Mouse (Mus musculus): ENCODE measurements around the gene Zdhhc14. TPM values are rescaled to one million over a fixed set of nuclear protein-coding genes. Genes with fewer than 3 reads are reported as not detected.

Zdhhc14 gene
- polyA plus RNA-seq, 1 experiment from 2014 or later: 1.5 TPM

- DNase-seq (ENCODE audit: low spot score): peak; percentile 89
- peak overlapping the region; percentile 90 for H3K27ac ChIP-seq (replicated peaks)
- WGBS: under 1% methylated on average over 29 of the region's 29 CpGs
- peak overlapping the region; percentile 83 for H3K4me3 ChIP-seq
- H3K36me3 ChIP-seq: no peaks in the 10 kb centered on the region
- peaks cover 28% of the 10 kb centered on the region for H3K4me1 ChIP-seq
- no peaks in the 10 kb centered on the region for H3K9me3 ChIP-seq (replicated peaks)
- peaks cover 42% of the 10 kb centered on the region for H3K27me3 ChIP-seq (ENCODE audit: low read depth, poor library complexity, severe bottlenecking)
Measured at GRCm38 (mm10) chr17:5491031-5491800, 1.1 kb upstream of the Zdhhc14 start.

DNA sequence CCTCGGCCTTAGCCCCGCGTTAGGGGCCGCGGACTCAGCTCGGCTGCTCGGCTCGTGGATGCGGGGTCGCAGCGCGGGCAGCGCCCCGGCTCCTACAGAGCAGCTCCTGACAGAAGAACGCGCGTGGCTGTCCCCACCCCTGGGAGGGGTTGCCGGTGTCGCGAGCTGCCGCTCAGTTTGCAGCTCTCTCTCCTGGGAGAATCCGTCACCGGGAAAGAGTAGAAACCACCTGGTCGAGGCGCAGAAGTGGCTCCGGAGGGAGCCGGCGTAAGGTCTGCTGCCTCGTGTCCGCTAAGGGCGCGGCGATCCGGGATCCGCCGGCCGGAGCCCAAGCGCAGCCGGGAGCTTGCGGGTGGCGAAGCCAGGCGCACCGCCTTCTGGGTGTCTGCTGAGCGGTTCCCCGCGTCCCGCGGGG is 396 bp downstream of the Zdhhc14 start:
- Histone ChIP-seq H3K27ac (replicated peaks) (peak overlapping the region; percentile 90), H3K36me3 (no peaks in the 10 kb centered on the region), H3K9me3 (replicated peaks) (no peaks in the 10 kb centered on the region), H3K4me3 (peak overlapping the region; percentile 83), H3K4me1 (peaks cover 28% of the 10 kb centered on the region), H3K27me3 (ENCODE audit: low read depth, poor library complexity, severe bottlenecking) (peaks cover 39% of the 10 kb centered on the region)
- DNase-seq (ENCODE audit: low spot score): no peak
- under 1% methylated on average over 48 of the region's 48 CpGs for WGBS

DNA sequence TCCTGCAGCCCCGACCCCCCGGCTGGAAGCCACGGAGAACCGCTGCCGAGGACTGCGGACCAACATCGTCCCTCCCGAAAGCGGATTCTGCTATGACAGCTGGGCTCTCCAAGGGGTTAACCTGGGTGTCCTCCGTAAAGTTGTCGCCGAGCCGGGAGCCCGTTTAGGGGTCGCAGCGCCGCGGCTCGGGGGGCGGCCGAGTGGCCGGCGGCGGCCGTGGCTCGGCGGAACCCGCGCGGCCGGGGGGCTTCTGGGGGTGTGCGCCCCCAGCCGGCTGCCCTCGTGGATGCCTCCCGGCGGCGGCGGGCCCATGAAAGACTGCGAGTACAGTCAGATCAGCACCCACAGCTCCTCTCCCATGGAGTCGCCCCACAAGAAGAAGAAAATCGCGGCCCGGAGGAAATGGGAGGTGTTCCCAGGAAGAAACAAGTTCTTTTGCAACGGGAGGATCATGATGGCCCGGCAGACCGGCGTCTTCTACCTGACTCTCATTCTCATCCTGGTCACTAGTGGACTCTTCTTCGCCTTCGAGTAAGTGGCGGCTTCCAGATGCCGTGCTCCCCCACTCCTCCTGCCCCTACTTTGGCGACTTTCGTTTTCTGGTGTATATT is 909 bp downstream of the Zdhhc14 start:
- Histone ChIP-seq H3K36me3 (no peaks in the 10 kb centered on the region), H3K4me1 (peaks cover 28% of the 10 kb centered on the region), H3K4me3 (peak overlapping the region; percentile 83), H3K27ac (replicated peaks) (peak overlapping the region; percentile 90), H3K9me3 (replicated peaks) (no peaks in the 10 kb centered on the region), H3K27me3 (ENCODE audit: low read depth, poor library complexity, severe bottlenecking) (peaks cover 36% of the 10 kb centered on the region)
- 4% methylated on average over 53 of the region's 53 CpGs for WGBS
- DNase-seq (ENCODE audit: low spot score): peak; percentile 60

DNA sequence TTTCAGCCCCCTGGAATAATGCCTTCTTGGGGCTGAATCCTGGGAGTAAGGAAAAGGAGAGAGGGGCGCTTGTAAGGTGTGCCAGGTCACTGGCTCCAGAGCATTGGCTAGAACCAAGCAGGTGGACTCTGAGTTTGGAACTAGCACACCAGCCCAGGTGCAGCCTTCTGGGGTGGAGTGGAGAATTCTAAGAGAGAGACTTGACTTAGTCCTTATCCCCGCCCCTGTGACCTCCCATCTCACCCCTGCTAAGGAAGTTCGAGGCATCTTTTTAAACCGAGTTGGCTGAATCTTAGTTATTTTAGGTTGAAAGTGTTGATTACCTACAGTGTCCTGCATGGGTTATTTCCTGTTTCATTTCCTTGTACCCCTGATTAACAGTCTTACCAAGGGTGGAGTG is 1.5 kb downstream of the Zdhhc14 start:
- DNase-seq (ENCODE audit: low spot score): no peak
- H3K4me1 ChIP-seq: peaks cover 28% of the 10 kb centered on the region
- H3K27me3 ChIP-seq (ENCODE audit: low read depth, poor library complexity, severe bottlenecking): peaks cover 32% of the 10 kb centered on the region
- 22% methylated on average over 4 of the region's 4 CpGs for WGBS
- no peaks in the 10 kb centered on the region for H3K9me3 ChIP-seq (replicated peaks)
- H3K4me3 ChIP-seq: peak overlapping the region; percentile 83
- H3K27ac ChIP-seq (replicated peaks): peak overlapping the region; percentile 90; the same call in 1 of the 2 replicates
- H3K36me3 ChIP-seq: no peaks in the 10 kb centered on the region

GRCm38 (mm10) chr17:5494832-5495231 is 2.5 kb downstream of the Zdhhc14 start:
- 85% methylated on average over 7 of the region's 7 CpGs for WGBS
- Histone ChIP-seq H3K27me3 (ENCODE audit: low read depth, poor library complexity, severe bottlenecking) (peaks cover 32% of the 10 kb centered on the region), H3K4me3 (0 out of 2 replicates have a peak overlapping the region, but pooled peaks have one; percentile 7)

DNA sequence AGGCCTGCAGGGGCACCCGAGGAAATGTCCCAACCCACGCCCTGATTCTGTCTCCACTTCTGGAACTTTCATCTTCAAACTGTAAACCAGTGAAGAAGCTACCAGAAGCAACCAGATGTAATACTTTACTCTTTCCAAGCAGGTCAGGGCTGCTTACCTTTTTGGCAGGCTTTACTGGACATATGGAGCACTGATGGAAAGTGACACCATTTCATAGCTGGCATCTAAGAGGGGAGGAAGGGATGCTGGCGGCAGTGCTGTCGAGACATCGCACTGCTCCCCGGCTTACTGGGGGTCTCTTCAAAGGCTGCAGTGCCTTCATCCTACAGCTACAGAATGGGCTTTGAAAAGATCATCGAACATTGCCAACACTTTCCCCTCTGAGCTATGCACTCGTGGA is 5.3 kb downstream of the Zdhhc14 start:
- Histone ChIP-seq H3K27ac (replicated peaks) (no peak overlapping the region), H3K27me3 (ENCODE audit: low read depth, poor library complexity, severe bottlenecking) (peaks cover 32% of the 10 kb centered on the region), H3K4me3 (no peak overlapping the region), H3K9me3 (replicated peaks) (no peaks in the 10 kb centered on the region), H3K36me3 (no peaks in the 10 kb centered on the region), H3K4me1 (peaks cover 16% of the 10 kb centered on the region)
- WGBS: 88% methylated on average over 8 of the region's 8 CpGs
- no peak for DNase-seq (ENCODE audit: low spot score)

More at GRCm38 (mm10) chr17:5494832-5495231, 2.5 kb downstream of the Zdhhc14 start:
- no peak for DNase-seq (ENCODE audit: low spot score)
- H3K9me3 ChIP-seq (replicated peaks): no peaks in the 10 kb centered on the region
- H3K36me3 ChIP-seq: no peaks in the 10 kb centered on the region
- peaks cover 28% of the 10 kb centered on the region for H3K4me1 ChIP-seq
- H3K27ac ChIP-seq (replicated peaks): no peak overlapping the region

- Histone ChIP-seq H3K27me3 (ENCODE audit: low read depth, poor library complexity, severe bottlenecking) (peaks cover 23% of the 10 kb centered on the region), H3K36me3 (no peaks in the 10 kb centered on the region), H3K4me1 (peaks cover 3% of the 10 kb centered on the region), H3K27ac (replicated peaks) (no peak overlapping the region), H3K9me3 (replicated peaks) (no peaks in the 10 kb centered on the region), H3K4me3 (no peak overlapping the region)
- DNase-seq (ENCODE audit: low spot score): no peak
- 83% methylated on average over 4 of the region's 4 CpGs for WGBS
Measured at GRCm38 (mm10) chr17:5498996-5499395, 6.6 kb downstream of the Zdhhc14 start.

- no peaks in the 10 kb centered on the region for H3K4me1 ChIP-seq
- no peaks in the 10 kb centered on the region for H3K27me3 ChIP-seq (ENCODE audit: low read depth, poor library complexity, severe bottlenecking)
- H3K9me3 ChIP-seq (replicated peaks): no peaks in the 10 kb centered on the region
- H3K4me3 ChIP-seq: no peak overlapping the region
- no peak overlapping the region for H3K27ac ChIP-seq (replicated peaks)
- no peak for DNase-seq (ENCODE audit: low spot score)
- H3K36me3 ChIP-seq: no peaks in the 10 kb centered on the region
- whole genome bisulfite sequencing: 90% methylated on average over 8 of the region's 8 CpGs
Measured at GRCm38 (mm10) chr17:5503981-5504760, 11.8 kb downstream of the Zdhhc14 start.

- Histone ChIP-seq H3K36me3 (no peaks in the 10 kb centered on the region), H3K27ac (replicated peaks) (no peak overlapping the region), H3K4me3 (no peak overlapping the region), H3K4me1 (no peaks in the 10 kb centered on the region), H3K27me3 (ENCODE audit: low read depth, poor library complexity, severe bottlenecking) (no peaks in the 10 kb centered on the region), H3K9me3 (replicated peaks) (no peaks in the 10 kb centered on the region)
- WGBS: 87% methylated on average over 4 of the region's 4 CpGs
- DNase-seq (ENCODE audit: low spot score): no peak
Measured at GRCm38 (mm10) chr17:5504969-5505368, 12.6 kb downstream of the Zdhhc14 start.

GRCm38 (mm10) chr17:5506553-5506952 is 14.2 kb downstream of the Zdhhc14 start:
- Histone ChIP-seq H3K36me3 (no peaks in the 10 kb centered on the region), H3K9me3 (replicated peaks) (no peaks in the 10 kb centered on the region), H3K27ac (replicated peaks) (no peak overlapping the region), H3K4me3 (no peak overlapping the region), H3K27me3 (ENCODE audit: low read depth, poor library complexity, severe bottlenecking) (no peaks in the 10 kb centered on the region), H3K4me1 (no peaks in the 10 kb centered on the region)
- WGBS: 78% methylated on average over 7 of the region's 7 CpGs
- DNase-seq (ENCODE audit: low spot score): no peak

DNA sequence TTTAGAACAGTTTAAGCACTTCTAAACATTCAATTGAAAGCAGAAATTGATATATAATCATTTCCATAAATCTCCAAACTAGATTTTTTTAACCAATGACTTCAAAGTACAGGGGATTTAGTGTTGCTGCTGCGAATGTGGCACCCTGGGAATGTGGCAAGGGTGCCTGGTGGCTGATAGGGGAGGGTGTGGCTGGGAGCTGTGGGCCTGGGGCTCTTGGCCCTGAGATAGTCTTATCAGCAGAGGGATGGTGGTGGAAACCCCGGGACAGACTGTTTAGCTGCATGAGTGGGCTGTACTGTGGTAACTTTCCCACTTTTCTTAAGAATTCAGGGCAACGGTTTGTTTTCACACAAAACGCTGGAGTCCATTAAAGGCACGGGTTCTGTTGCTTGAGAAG is 14.6 kb downstream of the Zdhhc14 start:
- Histone ChIP-seq H3K27me3 (ENCODE audit: low read depth, poor library complexity, severe bottlenecking) (no peaks in the 10 kb centered on the region), H3K4me1 (no peaks in the 10 kb centered on the region), H3K9me3 (replicated peaks) (no peaks in the 10 kb centered on the region), H3K4me3 (no peak overlapping the region), H3K27ac (replicated peaks) (no peak overlapping the region), H3K36me3 (no peaks in the 10 kb centered on the region)
- no peak for DNase-seq (ENCODE audit: low spot score)
- WGBS: 74% methylated on average over 5 of the region's 5 CpGs

DNA sequence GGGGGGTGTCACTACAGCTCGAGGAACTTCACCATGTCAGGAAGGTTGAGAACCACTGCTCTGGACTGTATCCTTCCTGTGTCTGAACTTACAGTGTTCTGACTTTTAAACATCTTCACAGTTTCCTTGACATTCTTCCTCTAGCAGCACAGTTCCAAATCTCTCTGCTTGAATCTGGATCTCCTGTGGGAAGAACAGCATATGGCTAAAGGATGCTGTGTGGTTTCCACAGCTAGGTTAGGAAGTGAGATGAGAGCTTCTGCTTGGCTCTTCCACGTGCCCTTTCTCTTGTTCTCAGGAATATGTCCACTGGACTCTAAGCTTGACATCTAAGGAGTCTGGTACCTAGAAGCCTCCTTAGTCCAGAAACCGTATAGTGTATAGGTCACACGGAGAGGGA is 15.7 kb downstream of the Zdhhc14 start:
- no peaks in the 10 kb centered on the region for H3K9me3 ChIP-seq (replicated peaks)
- no peaks in the 10 kb centered on the region for H3K27me3 ChIP-seq (ENCODE audit: low read depth, poor library complexity, severe bottlenecking)
- no peaks in the 10 kb centered on the region for H3K36me3 ChIP-seq
- no peak overlapping the region for H3K27ac ChIP-seq (replicated peaks)
- no peak overlapping the region for H3K4me3 ChIP-seq
- no peaks in the 10 kb centered on the region for H3K4me1 ChIP-seq
- 85% methylated on average over 4 of the region's 4 CpGs for WGBS
- no peak for DNase-seq (ENCODE audit: low spot score)

Measured in midbrain, embryonic 10.5 days (tissue).